Mouse (Mus musculus): Measurements from ENCODE around the gene Gm20388. TPM values are rescaled to one million over a fixed set of nuclear protein-coding genes. Genes with fewer than 3 reads are reported as not detected.

Gm20388 gene
- total and polyA plus RNA-seq, 2 experiments from 2014 or later = 51.3 TPM; not detected in 1

GRCm38 (mm10) chr8:121843184-121843733 lies 1932.6 kb downstream of the Gm20388 start:
- Histone ChIP-seq H3K27me3 (ENCODE audit: insufficient read depth, low read length) (no peaks in the 10 kb centered on the region), H3K9me3 (ENCODE audit: low read length) (no peaks in the 10 kb centered on the region), H3K36me3 (ENCODE audit: insufficient read depth) (no peaks in the 10 kb centered on the region), H3K4me3 (ENCODE audit: low read depth, low read length) (no peak overlapping the region), H3K4me1 (ENCODE audit: insufficient read depth) (no peaks in the 10 kb centered on the region), H3K9ac (no peak overlapping the region), H3K27ac (ENCODE audit: low read depth, low read length) (no peak overlapping the region), H3K4me2 (ENCODE audit: low read depth) (no peak overlapping the region)
- DNase-seq = no peak
- ATAC-seq = no peak
- 77% methylated on average over 3 of the region's 3 CpGs for WGBS
- no peak for TF ChIP-seq CTCF (IDR thresholded peaks at IDR 0.05; ENCODE audit: low read depth)

- Histone ChIP-seq H3K36me3 (ENCODE audit: insufficient read depth) (no peaks in the 10 kb centered on the region), H3K9ac (no peak overlapping the region), H3K9me3 (ENCODE audit: low read length) (no peaks in the 10 kb centered on the region), H3K4me1 (ENCODE audit: insufficient read depth) (no peaks in the 10 kb centered on the region), H3K27ac (ENCODE audit: low read depth, low read length) (no peak overlapping the region), H3K4me3 (ENCODE audit: low read depth, low read length) (no peak overlapping the region), H3K4me2 (ENCODE audit: low read depth) (no peak overlapping the region), H3K27me3 (ENCODE audit: insufficient read depth, low read length) (no peaks in the 10 kb centered on the region)
- TF ChIP-seq CTCF (IDR thresholded peaks at IDR 0.05; ENCODE audit: low read depth) = no peak
- ATAC-seq (no peak), DNase-seq (no peak)
- 44% methylated on average over 6 of the region's 7 CpGs for WGBS
Observed at GRCm38 (mm10) chr8:121844765-121845164, 1934.1 kb downstream of the Gm20388 start.

- no peak overlapping the region for H3K27ac ChIP-seq (ENCODE audit: low read depth, low read length)
- no peak overlapping the region for H3K9ac ChIP-seq
- H3K4me1 ChIP-seq (ENCODE audit: insufficient read depth) = no peaks in the 10 kb centered on the region
- no peaks in the 10 kb centered on the region for H3K27me3 ChIP-seq (ENCODE audit: insufficient read depth, low read length)
- DNase-seq (no peak), ATAC-seq (no peak)
- no peak for TF ChIP-seq CTCF (IDR thresholded peaks at IDR 0.05; ENCODE audit: low read depth)
- H3K4me3 ChIP-seq (ENCODE audit: low read depth, low read length) = no peak overlapping the region
- H3K9me3 ChIP-seq (ENCODE audit: low read length) = no peaks in the 10 kb centered on the region
- no peak overlapping the region for H3K4me2 ChIP-seq (ENCODE audit: low read depth)
- H3K36me3 ChIP-seq (ENCODE audit: insufficient read depth) = no peaks in the 10 kb centered on the region
Observed at GRCm38 (mm10) chr8:121846815-121847214, 1936.2 kb downstream of the Gm20388 start.

GRCm38 (mm10) chr8:121847261-121847822 lies 1936.7 kb downstream of the Gm20388 start:
- no peak overlapping the region for H3K27ac ChIP-seq (ENCODE audit: low read depth, low read length)
- 70% methylated on average over 10 of the region's 10 CpGs for WGBS
- no peak overlapping the region for H3K9ac ChIP-seq
- ATAC-seq = no peak
- H3K9me3 ChIP-seq (ENCODE audit: low read length) = no peaks in the 10 kb centered on the region
- no peak overlapping the region for H3K4me2 ChIP-seq (ENCODE audit: low read depth)
- TF ChIP-seq CTCF (IDR thresholded peaks at IDR 0.05; ENCODE audit: low read depth) = no peak
- no peak overlapping the region for H3K4me3 ChIP-seq (ENCODE audit: low read depth, low read length)
- no peaks in the 10 kb centered on the region for H3K4me1 ChIP-seq (ENCODE audit: insufficient read depth)
- no peaks in the 10 kb centered on the region for H3K36me3 ChIP-seq (ENCODE audit: insufficient read depth)
- no peak for DNase-seq
- no peaks in the 10 kb centered on the region for H3K27me3 ChIP-seq (ENCODE audit: insufficient read depth, low read length)

- no peaks in the 10 kb centered on the region for H3K36me3 ChIP-seq (ENCODE audit: insufficient read depth)
- no peak overlapping the region for H3K9ac ChIP-seq
- no peak for TF ChIP-seq CTCF (IDR thresholded peaks at IDR 0.05; ENCODE audit: low read depth)
- H3K4me1 ChIP-seq (ENCODE audit: insufficient read depth) = no peaks in the 10 kb centered on the region
- no peaks in the 10 kb centered on the region for H3K27me3 ChIP-seq (ENCODE audit: insufficient read depth, low read length)
- no peaks in the 10 kb centered on the region for H3K9me3 ChIP-seq (ENCODE audit: low read length)
- H3K4me3 ChIP-seq (ENCODE audit: low read depth, low read length) = no peak overlapping the region
- WGBS = 65% methylated on average over 6 of the region's 6 CpGs
- ATAC-seq (no peak), DNase-seq (no peak)
- no peak overlapping the region for H3K27ac ChIP-seq (ENCODE audit: low read depth, low read length)
- H3K4me2 ChIP-seq (ENCODE audit: low read depth) = no peak overlapping the region
Observed at GRCm38 (mm10) chr8:121847987-121848386, 1937.3 kb downstream of the Gm20388 start.

GRCm38 (mm10) chr8:121848495-121848894 lies 1937.9 kb downstream of the Gm20388 start:
- Histone ChIP-seq H3K27me3 (ENCODE audit: insufficient read depth, low read length) (no peaks in the 10 kb centered on the region), H3K4me1 (ENCODE audit: insufficient read depth) (no peaks in the 10 kb centered on the region), H3K9me3 (ENCODE audit: low read length) (no peaks in the 10 kb centered on the region), H3K27ac (ENCODE audit: low read depth, low read length) (no peak overlapping the region), H3K4me2 (ENCODE audit: low read depth) (no peak overlapping the region), H3K9ac (no peak overlapping the region), H3K4me3 (ENCODE audit: low read depth, low read length) (no peak overlapping the region), H3K36me3 (ENCODE audit: insufficient read depth) (no peaks in the 10 kb centered on the region)
- DNase-seq (no peak), ATAC-seq (no peak)
- 69% methylated on average over 10 of the region's 10 CpGs for WGBS
- TF ChIP-seq CTCF (IDR thresholded peaks at IDR 0.05; ENCODE audit: low read depth) = no peak

- H3K4me1 ChIP-seq (ENCODE audit: insufficient read depth) = no peaks in the 10 kb centered on the region
- 73% methylated on average over 9 of the region's 9 CpGs for WGBS
- ATAC-seq (no peak), DNase-seq (no peak)
- H3K27ac ChIP-seq (ENCODE audit: low read depth, low read length) = no peak overlapping the region
- no peak overlapping the region for H3K4me3 ChIP-seq (ENCODE audit: low read depth, low read length)
- H3K36me3 ChIP-seq (ENCODE audit: insufficient read depth) = no peaks in the 10 kb centered on the region
- H3K9ac ChIP-seq = no peak overlapping the region
- H3K27me3 ChIP-seq (ENCODE audit: insufficient read depth, low read length) = no peaks in the 10 kb centered on the region
- no peak for TF ChIP-seq CTCF (IDR thresholded peaks at IDR 0.05; ENCODE audit: low read depth)
- no peak overlapping the region for H3K4me2 ChIP-seq (ENCODE audit: low read depth)
- H3K9me3 ChIP-seq (ENCODE audit: low read length) = no peaks in the 10 kb centered on the region
Observed at GRCm38 (mm10) chr8:121849303-121849702, 1938.7 kb downstream of the Gm20388 start.

Measured in forebrain, postnatal 0 days (tissue).